Mouse (Mus musculus) stomach, embryonic 14.5 days (tissue): Measurements from ENCODE around the gene Rgs12. TPM values are rescaled to one million over a fixed set of nuclear protein-coding genes. Genes with fewer than 3 reads are reported as not detected.

Experiments used
- ATAC-seq: fragments of 200-750 bp; cut with Nextera tagmentation; 2 replicates; pipeline ENCODE4 v1.8.0; 2017; ENCODE audit warnings: low read depth, moderate TSS enrichment; ENCODE audit not compliant: insufficient number of reproducible peaks, insufficient read depth, low FRiP score
- H3K27ac ChIP-seq: fragments of 300-500 bp; sonication (generic); 2 replicates; pipeline ENCODE4 v1.5.1; 2014; ENCODE audit warnings: mild to moderate bottlenecking, low read length, moderate library complexity, mixed read lengths
- H3K27me3 ChIP-seq: fragments of 300-500 bp; sonication (generic); 2 replicates; pipeline ENCODE4 v1.6.1; 2014; ENCODE audit warnings: low read length, control low read depth, mixed read lengths; ENCODE audit not compliant: control insufficient read depth, insufficient read depth
- H3K36me3 ChIP-seq: fragments of 300-500 bp; sonication (generic); 2 replicates; pipeline ENCODE4 v1.6.1; 2014; ENCODE audit warnings: mild to moderate bottlenecking, control low read depth, low read length, moderate library complexity, mixed read lengths; ENCODE audit not compliant: control insufficient read depth, insufficient read depth
- H3K4me1 ChIP-seq: fragments of 300-500 bp; sonication (generic); 2 replicates; pipeline ENCODE4 v1.6.1; 2014; ENCODE audit warnings: low read length, control low read depth, mixed read lengths; ENCODE audit not compliant: control insufficient read depth, insufficient read depth
- H3K4me2 ChIP-seq: fragments of 300-500 bp; sonication (generic); replicated peaks from 2 replicates; pipeline ENCODE4 v1.6.1; 2014; ENCODE audit warnings: low read depth, low read length, control low read depth
- H3K4me3 ChIP-seq: fragments of 300-500 bp; sonication (generic); 2 replicates; pipeline ENCODE4 v1.5.1; 2014; ENCODE audit warnings: low read depth, low read length, control low read depth
- H3K9ac ChIP-seq: fragments of 300-500 bp; sonication (generic); replicated peaks from 2 replicates; pipeline ENCODE4 v1.6.1; 2014; ENCODE audit warnings: low read depth, mild to moderate bottlenecking, control low read depth, low read length, moderate library complexity, mixed read lengths
- H3K9me3 ChIP-seq: fragments of 300-500 bp; sonication (generic); 2 replicates; pipeline ENCODE4 v1.6.1; 2016; ENCODE audit warnings: low read depth, low read length, control low read depth; ENCODE audit not compliant: control insufficient read depth
- WGBS: fragments of 180-500 bp; shearing (Covaris S2); extraction: QIAGEN DNeasy Blood & Tissue Kit; methylation state at CpG from one replicate; pipeline ENCODE4 v1.1.7; 2014; 5-methylcytosine and 5-hydroxymethylcytosine counted together
- polyA plus RNA-seq: library from polyadenylated mRNA; unstranded; fragments of >200 nt; fragmentation: Nextera tagmentation; extraction: Ambion mirVana; gene quantifications from 2 replicates; pipeline ENCODE4 v1.2.1, GENCODE M21; 2014

The Rgs12 gene
- polyA plus RNA-seq, 1 experiment from 2014 or later, result 34.2 TPM

GRCm38 (mm10) chr5:34908726-34909633 is 40.3 kb upstream of the Rgs12 start:
- Histone ChIP-seq H3K4me3 (no peak overlapping the region), H3K27ac (peak overlapping the region; percentile 74; the same call in 1 of the 2 replicates), H3K9ac (no peak overlapping the region), H3K36me3 (peaks cover 36% of the 10 kb centered on the region), H3K4me2 (no peak overlapping the region), H3K27me3 (no peaks in the 10 kb centered on the region), H3K4me1 (no peaks in the 10 kb centered on the region), H3K9me3 (no peaks in the 10 kb centered on the region)
- 71% methylated on average over 9 of the region's 9 CpGs for WGBS
- ATAC-seq, result peak; percentile 56; the same call in 1 of the 2 replicates

DNA sequence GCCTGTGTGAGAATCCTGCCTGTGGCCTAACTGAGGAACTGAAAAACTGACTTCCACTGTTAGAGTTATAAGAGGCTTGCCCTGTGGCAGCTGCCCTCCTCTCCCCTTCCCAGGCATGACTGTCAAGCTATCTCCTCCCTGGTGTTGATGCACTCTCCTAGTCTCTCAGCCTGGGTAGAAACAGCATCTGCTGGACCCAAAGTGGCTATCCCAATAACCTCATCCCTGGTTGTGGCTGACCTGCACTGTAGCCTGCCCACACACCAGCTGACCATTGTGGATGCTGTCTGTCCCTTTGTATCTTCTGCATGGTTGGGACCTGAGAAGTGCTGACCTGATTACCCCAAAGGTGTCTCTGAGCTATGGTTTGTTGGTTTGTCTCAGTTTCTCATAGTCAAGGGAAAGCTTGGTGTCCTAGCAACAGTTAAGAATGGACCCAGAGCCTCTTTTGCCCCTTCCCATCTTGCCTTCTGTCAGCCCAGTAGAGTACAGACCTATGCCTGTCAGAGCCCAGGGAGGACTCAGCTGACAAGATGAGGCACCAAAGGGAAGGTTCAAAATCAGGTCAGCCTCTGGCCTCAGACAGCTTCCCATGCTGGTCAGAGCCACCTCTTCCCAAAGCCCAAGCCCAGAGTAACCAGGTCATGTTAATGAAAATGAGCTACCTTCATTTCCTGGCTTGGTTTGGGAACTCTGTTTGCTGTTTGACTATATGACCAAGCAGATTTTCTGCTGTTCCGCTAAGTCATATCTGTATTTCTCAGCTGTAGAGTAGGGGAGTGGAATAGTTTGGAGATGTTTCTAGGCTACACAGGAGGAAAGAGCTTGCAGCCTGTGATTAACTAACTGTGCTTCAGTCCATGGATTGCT is 39.4 kb upstream of the Rgs12 start:
- H3K9me3 ChIP-seq, result no peaks in the 10 kb centered on the region
- H3K27me3 ChIP-seq, result no peaks in the 10 kb centered on the region
- no peak for ATAC-seq
- H3K4me1 ChIP-seq, result no peaks in the 10 kb centered on the region
- WGBS, result 96% methylated on average over 1 of the region's 1 CpGs
- H3K36me3 ChIP-seq, result peaks cover 29% of the 10 kb centered on the region
- H3K27ac ChIP-seq, result peak overlapping the region; percentile 33
- H3K4me2 ChIP-seq, result no peak overlapping the region
- H3K4me3 ChIP-seq, result no peak overlapping the region
- no peak overlapping the region for H3K9ac ChIP-seq

DNA sequence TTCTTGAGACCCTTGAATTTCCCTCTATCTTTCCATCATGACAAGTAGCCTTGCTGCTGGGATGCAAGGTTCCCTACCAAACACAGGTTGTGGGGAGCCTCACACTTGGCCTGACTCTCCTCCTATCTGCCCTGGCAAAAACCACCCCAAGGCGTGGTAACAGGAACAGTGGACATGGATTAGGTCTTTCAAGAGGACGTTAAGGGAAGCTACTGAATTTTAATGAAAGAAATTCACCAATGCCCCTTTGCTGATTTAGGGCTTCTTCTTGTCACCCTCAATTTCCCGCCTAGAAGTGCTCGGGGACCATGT is 38.8 kb upstream of the Rgs12 start:
- H3K4me2 ChIP-seq, result no peak overlapping the region
- H3K9me3 ChIP-seq, result no peaks in the 10 kb centered on the region
- no peaks in the 10 kb centered on the region for H3K4me1 ChIP-seq
- ATAC-seq, result no peak
- 85% methylated on average over 4 of the region's 4 CpGs for WGBS
- no peak overlapping the region for H3K27ac ChIP-seq
- peaks cover 28% of the 10 kb centered on the region for H3K36me3 ChIP-seq
- H3K27me3 ChIP-seq, result no peaks in the 10 kb centered on the region
- no peak overlapping the region for H3K4me3 ChIP-seq
- H3K9ac ChIP-seq, result no peak overlapping the region

DNA sequence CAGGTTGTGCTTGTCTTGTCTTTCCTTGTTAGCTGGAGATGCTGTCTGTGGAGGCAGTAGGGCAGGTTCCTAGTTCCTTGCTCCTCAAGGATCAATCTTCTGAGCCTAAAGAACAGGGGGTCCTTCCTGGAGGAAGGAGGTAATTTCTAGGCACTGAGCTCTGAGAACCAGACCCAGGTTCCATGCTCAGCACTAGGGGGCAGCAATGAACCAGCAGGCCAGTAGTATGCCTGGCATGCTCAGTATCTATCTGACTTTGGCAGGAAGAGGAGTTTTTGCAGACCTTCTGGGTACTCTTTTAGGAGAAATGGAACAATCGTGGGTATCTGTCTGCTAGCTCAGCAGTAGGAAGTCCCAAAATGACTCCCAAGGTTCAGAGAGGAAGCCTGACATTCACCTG is 33.4 kb upstream of the Rgs12 start:
- H3K4me3 ChIP-seq, result no peak overlapping the region
- peaks cover 4% of the 10 kb centered on the region; the same call in 1 of the 2 replicates for H3K4me1 ChIP-seq
- H3K9me3 ChIP-seq, result no peaks in the 10 kb centered on the region
- WGBS, result 15% methylated on average over 1 of the region's 1 CpGs
- H3K27ac ChIP-seq, result no peak overlapping the region
- no peak overlapping the region for H3K4me2 ChIP-seq
- ATAC-seq, result peak; percentile 56; the same call in 1 of the 2 replicates
- no peaks in the 10 kb centered on the region for H3K27me3 ChIP-seq
- no peaks in the 10 kb centered on the region for H3K36me3 ChIP-seq
- no peak overlapping the region for H3K9ac ChIP-seq

DNA sequence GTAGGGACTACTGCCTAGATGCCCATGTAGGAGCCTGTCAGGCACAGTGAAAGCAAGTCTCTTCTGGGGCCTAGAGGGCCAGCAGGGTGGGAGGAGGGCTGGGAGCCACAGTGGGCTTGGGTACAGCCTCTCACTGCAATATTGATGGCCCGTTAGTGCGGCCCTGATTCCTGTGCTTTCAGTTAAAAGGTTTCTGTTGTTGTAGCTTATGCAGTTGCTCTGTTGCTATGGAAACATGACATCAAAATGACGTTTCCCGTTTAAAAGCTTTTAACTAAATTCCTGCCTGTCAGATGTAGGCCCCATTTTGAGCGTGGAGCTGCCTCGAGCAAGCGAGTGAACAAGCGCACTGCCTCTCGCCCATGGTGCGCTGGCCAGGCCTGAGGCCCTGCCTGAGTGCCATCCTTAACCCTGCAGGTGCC is 32.0 kb upstream of the Rgs12 start:
- no peak overlapping the region for H3K27ac ChIP-seq
- no peak overlapping the region for H3K4me2 ChIP-seq
- ATAC-seq, result no peak
- WGBS, result 42% methylated on average over 10 of the region's 10 CpGs
- no peak overlapping the region for H3K4me3 ChIP-seq
- peaks cover 4% of the 10 kb centered on the region; the same call in 1 of the 2 replicates for H3K4me1 ChIP-seq
- H3K36me3 ChIP-seq, result no peaks in the 10 kb centered on the region
- H3K9ac ChIP-seq, result no peak overlapping the region
- H3K27me3 ChIP-seq, result no peaks in the 10 kb centered on the region
- no peaks in the 10 kb centered on the region for H3K9me3 ChIP-seq

GRCm38 (mm10) chr5:34918785-34919184 is 30.5 kb upstream of the Rgs12 start:
- H3K9ac ChIP-seq, result no peak overlapping the region
- no peaks in the 10 kb centered on the region for H3K27me3 ChIP-seq

DNA sequence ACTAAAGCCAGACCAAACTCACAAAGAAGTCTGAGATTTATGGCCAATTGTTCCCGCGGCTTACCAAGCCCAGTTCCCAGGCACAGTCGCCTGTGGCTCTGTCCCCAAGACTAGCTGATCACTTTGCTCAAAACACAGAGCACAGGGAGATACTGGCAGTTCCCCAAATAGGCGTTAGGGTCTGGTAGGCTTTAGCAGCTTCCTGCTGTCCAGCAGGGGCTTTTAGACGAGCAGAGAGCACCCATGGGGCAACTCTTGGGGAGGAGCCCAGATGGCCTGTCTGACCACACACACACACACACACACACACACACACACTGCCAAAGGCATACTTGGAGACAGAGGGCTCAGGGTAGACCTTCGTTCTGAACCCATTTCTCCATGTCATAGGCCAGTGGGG is 26.7 kb upstream of the Rgs12 start:
- ATAC-seq, result no peak

More at GRCm38 (mm10) chr5:34918785-34919184, 30.5 kb upstream of the Rgs12 start:
- no peak for ATAC-seq
- Histone ChIP-seq H3K4me2 (no peak overlapping the region), H3K9me3 (no peaks in the 10 kb centered on the region), H3K27ac (no peak overlapping the region), H3K4me3 (no peak overlapping the region), H3K36me3 (0 out of 2 replicates have a peak, but pooled peaks cover 4% of the 10 kb centered on the region), H3K4me1 (peaks cover 4% of the 10 kb centered on the region; the same call in 1 of the 2 replicates)
- 87% methylated on average over 3 of the region's 3 CpGs for WGBS

GRCm38 (mm10) chr5:34923920-34924319 is 25.3 kb upstream of the Rgs12 start:
- ATAC-seq, result no peak
- Histone ChIP-seq H3K36me3 (0 out of 2 replicates have a peak, but pooled peaks cover 4% of the 10 kb centered on the region), H3K27ac (no peak overlapping the region), H3K9me3 (no peaks in the 10 kb centered on the region), H3K27me3 (no peaks in the 10 kb centered on the region), H3K4me3 (no peak overlapping the region), H3K4me1 (no peaks in the 10 kb centered on the region), H3K4me2 (no peak overlapping the region), H3K9ac (no peak overlapping the region)
- WGBS, result 91% methylated on average over 4 of the region's 4 CpGs

More for the DNA sequence above, 26.7 kb upstream of the Rgs12 start:
- no peak overlapping the region for H3K9ac ChIP-seq
- 66% methylated on average over 6 of the region's 6 CpGs for WGBS
- 0 out of 2 replicates have a peak, but pooled peaks cover 4% of the 10 kb centered on the region for H3K36me3 ChIP-seq
- no peak overlapping the region for H3K4me3 ChIP-seq
- no peak overlapping the region for H3K27ac ChIP-seq
- H3K9me3 ChIP-seq, result no peaks in the 10 kb centered on the region
- no peak overlapping the region for H3K4me2 ChIP-seq
- no peaks in the 10 kb centered on the region for H3K27me3 ChIP-seq
- no peaks in the 10 kb centered on the region; the same call in 1 of the 2 replicates for H3K4me1 ChIP-seq
